Mouse (Mus musculus): ENCODE measurements around the gene Dgki.

DNA sequence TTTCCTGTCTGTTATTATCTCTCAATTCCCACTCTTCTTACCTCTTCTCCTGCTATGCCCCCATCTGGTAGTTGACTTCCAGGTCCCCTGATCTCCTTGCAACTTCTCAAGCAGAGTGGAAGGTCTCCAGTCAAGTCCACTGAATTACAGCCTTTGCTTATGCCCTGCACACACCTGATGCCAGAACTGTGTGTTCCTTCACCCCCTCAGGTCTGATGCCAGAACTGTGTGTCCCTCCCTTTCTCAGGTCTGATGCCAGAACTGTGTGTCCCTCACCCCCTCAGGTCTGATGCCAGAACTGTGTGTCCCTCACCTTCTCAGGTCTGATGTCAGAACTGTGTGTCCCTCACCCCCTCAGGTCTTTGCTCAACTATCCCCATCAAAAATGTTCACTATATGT, 161.2 kb downstream of the Dgki start:
- no peak for TF ChIP-seq USF1 (IDR thresholded peaks at IDR 0.05; ENCODE audit: low read depth)
- TF ChIP-seq CTCF (IDR thresholded peaks at IDR 0.05; ENCODE audit: control insufficient read depth, insufficient read depth, insufficient read length) = no peak
- TF ChIP-seq MAX (IDR thresholded peaks at IDR 0.05) = no peak
- no peak for TF ChIP-seq CEBPB (IDR thresholded peaks at IDR 0.05; ENCODE audit: low read depth)
